Mouse (Mus musculus) bone marrow, adult 2 months (tissue): ENCODE data around the gene Lrrc31. TPM values are rescaled to one million over a fixed set of nuclear protein-coding genes. Genes with fewer than 3 reads are reported as not detected.

ENCODE experiments used
- H3K27ac ChIP-seq: fragments of 200-500 bp; 2 replicates; pipeline ENCODE4 v1.5.1; 2012; ENCODE audit warnings: low read depth, mild to moderate bottlenecking, control low read depth, inconsistent platforms, low read length; ENCODE audit not compliant: control insufficient read depth, poor library complexity, insufficient read depth
- H3K4me1 ChIP-seq: fragments of 200-500 bp; 2 replicates; pipeline ENCODE4 v1.6.1; 2011; ENCODE audit warnings: low read length; ENCODE audit not compliant: control insufficient read depth, insufficient read depth
- H3K4me3 ChIP-seq: fragments of 200-500 bp; replicated peaks from 2 replicates; pipeline ENCODE3; 2011; ENCODE audit warnings: mild to moderate bottlenecking, low read depth, low read length, control low read depth; ENCODE audit not compliant: control insufficient read depth
- CTCF ChIP-seq: fragments of 200-500 bp; IDR thresholded peaks from 2 replicates; pipeline ENCODE4 v1.5.1; 2011; ENCODE audit warnings: low read length, control low read depth; ENCODE audit not compliant: control insufficient read depth, insufficient read depth
- POLR2A ChIP-seq: fragments of 200-500 bp; IDR thresholded peaks from 2 replicates; pipeline ENCODE4 v1.6.1; 2011; ENCODE audit warnings: low read depth, mild to moderate bottlenecking, control low read depth, low read length, borderline replicate concordance; ENCODE audit not compliant: control insufficient read depth
- WGBS: fragments of 180-500 bp; shearing (Covaris S2); methylation state at CpG from one replicate; pipeline ENCODE4 v1.1.7; 2018; 5-methylcytosine and 5-hydroxymethylcytosine counted together
- polyA plus RNA-seq: library from polyadenylated mRNA; stranded (reverse); fragments of >200 nt; gene quantifications from 2 replicates; pipeline ENCODE4 v1.2.4, GENCODE M21; 2011; ENCODE audit warnings: low replicate concordance; ENCODE audit not compliant: missing spikeins, insufficient read depth, insufficient read length

Gene Lrrc31
- polyA plus RNA-seq, 1 experiment: 2.2 TPM

GRCm38 (mm10) chr3:30650062-30650841 lies 49.4 kb downstream of the Lrrc31 start:
- under 1% methylated on average over 41 of the region's 41 CpGs for WGBS
- TF ChIP-seq POLR2A (no peak), CTCF (no peak)
- Histone ChIP-seq H3K27ac (no peak overlapping the region), H3K4me1 (no peaks in the 10 kb centered on the region; the same call in 1 of the 2 replicates), H3K4me3 (no peak overlapping the region)

- 89% methylated on average over 2 of the region's 2 CpGs for WGBS
- no peak overlapping the region for H3K27ac ChIP-seq
- H3K4me3 ChIP-seq: no peak overlapping the region
- H3K4me1 ChIP-seq: no peaks in the 10 kb centered on the region
- TF ChIP-seq CTCF: no peak
- TF ChIP-seq POLR2A: no peak
Observed at GRCm38 (mm10) chr3:30648466-30648865, 51.2 kb downstream of the Lrrc31 start.

DNA sequence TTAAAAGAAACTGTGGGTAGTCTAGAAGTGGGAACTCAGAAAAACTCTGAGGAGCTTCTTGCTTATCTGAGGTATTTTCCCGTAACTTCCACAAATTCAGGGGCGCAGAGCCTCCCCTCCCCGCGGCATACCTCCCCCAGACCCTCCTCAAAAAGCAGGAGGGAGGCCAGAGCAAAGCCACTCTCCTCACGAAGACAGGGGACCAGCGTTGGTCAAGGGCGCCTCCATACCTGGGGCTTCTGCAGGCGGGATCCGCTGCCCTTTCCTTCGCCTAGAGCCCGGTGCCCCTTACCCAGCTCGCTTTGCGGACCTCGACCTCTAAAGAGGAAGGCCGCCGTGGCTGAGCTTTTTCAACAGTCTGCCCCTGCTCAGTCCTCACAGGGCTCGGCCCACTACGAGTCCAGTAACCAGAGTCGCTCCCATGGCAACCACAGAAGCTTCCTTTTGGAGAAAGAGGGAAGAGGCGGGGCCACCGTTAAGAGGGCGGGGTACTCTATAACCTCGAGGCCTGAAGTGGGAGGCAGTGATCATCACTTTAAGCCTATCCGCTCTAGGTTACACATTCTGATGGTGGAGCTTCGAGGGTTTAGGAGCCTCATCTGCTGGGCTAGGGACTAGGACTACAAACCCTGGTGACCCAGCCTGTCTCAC lies 52.1 kb downstream of the Lrrc31 start, which contains the start of gene Lrrc34:
Lrrc34 (minus strand) TSS at position 430 of the 651 bp plus-strand sequence.
- H3K4me3 ChIP-seq: no peak within 1 kb of the TSS
- no peaks in the 10 kb centered on the region for H3K4me1 ChIP-seq
- H3K27ac ChIP-seq: no peak within 1 kb of the TSS
- 3% methylated on average over 25 of the region's 25 CpGs for WGBS
- TF ChIP-seq POLR2A: no peak
- no peak for TF ChIP-seq CTCF

DNA sequence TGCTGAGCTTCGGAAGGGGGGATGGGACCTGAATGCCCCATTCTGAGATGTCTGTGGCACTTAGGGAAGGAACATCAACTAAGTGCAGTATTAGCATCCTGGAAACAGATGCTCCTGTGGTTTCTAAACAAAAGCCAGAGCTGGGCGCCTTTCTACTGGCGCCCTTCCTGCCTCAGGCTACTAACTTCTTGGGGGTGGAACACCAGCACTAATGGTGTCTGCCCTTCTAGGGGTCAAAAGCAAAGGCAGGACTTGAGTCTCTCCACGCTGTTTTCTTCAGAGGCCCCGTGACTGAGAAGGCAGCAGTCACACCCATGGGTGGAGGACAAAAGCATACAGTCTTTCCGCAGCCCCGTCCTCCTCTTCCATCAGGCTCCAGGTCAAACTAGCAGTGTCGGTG lies 52.9 kb downstream of the Lrrc31 start:
- WGBS: 63% methylated on average over 8 of the region's 8 CpGs
- TF ChIP-seq CTCF (no peak), POLR2A (no peak)
- H3K4me3 ChIP-seq: no peak overlapping the region
- no peak overlapping the region for H3K27ac ChIP-seq
- no peaks in the 10 kb centered on the region for H3K4me1 ChIP-seq

DNA sequence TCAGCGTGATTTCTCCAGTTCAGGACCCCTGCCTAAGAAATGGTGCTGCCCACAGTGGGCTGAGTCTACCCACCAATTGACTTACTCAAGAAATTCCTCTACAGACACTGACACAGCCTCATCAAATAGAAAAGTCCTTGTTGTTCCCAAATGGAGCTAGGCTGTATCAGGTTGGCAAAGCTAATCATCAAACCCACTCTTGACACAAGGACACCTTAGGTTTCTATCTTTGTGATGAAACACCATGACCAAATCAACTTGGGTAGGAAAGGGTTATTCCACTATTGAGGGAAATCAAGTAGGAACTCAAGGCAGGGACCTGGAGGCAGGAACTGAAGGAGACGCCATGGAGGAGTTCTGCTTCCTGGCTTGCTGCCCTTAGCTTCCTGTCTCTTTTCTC lies 55.4 kb downstream of the Lrrc31 start, which contains the start of gene Lrriq4:
Lrriq4 (plus strand) TSS at position 301 of the 400 bp plus-strand sequence.
- no peak within 1 kb of the TSS for H3K27ac ChIP-seq
- no peak for TF ChIP-seq POLR2A
- TF ChIP-seq CTCF: no peak
- WGBS: 52% methylated on average over 2 of the region's 2 CpGs
- H3K4me1 ChIP-seq: no peaks in the 10 kb centered on the region
- no peak within 1 kb of the TSS for H3K4me3 ChIP-seq

GRCm38 (mm10) chr3:30635629-30636028 lies 64.0 kb downstream of the Lrrc31 start:
- no peak overlapping the region for H3K4me3 ChIP-seq
- no peak overlapping the region for H3K27ac ChIP-seq
- no peaks in the 10 kb centered on the region for H3K4me1 ChIP-seq
- 75% methylated on average over 4 of the region's 4 CpGs for WGBS
- TF ChIP-seq CTCF (no peak), POLR2A (no peak)

DNA sequence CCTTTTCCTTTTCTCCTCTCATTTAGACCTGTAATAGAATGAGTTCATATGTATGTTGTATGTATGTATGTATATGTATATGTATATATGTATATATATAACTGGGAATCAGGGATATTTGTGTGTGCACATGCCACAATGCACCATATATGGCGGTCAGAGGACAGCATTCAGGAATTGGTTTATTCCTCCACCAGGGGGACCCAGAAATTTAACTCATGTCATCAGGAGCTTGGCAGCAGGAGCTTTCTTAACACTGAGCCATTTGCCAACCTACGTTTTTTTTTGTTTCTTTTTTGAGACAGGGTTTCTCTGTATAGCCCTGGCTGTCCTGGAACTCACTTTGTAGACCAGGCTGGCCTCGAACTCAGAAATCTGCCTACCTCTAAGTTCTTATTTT lies 66.0 kb downstream of the Lrrc31 start:
- 57% methylated on average over 3 of the region's 3 CpGs for WGBS
- no peak for TF ChIP-seq CTCF
- no peak for TF ChIP-seq POLR2A

More for the DNA sequence above, 66.0 kb downstream of the Lrrc31 start:
- no peak overlapping the region for H3K27ac ChIP-seq
- no peaks in the 10 kb centered on the region for H3K4me1 ChIP-seq
- no peak overlapping the region for H3K4me3 ChIP-seq

Other genes starting within 250 kb of the Lrrc31 start
- 0.70 and 1.4 TPM in 2 replicates for gene Mecom, start 151.8 kb downstream of the Lrrc31 start, polyA plus RNA-seq
- gene Actrt3, start 99.9 kb downstream of the Lrrc31 start, polyA plus RNA-seq: not detected in 2 replicates
- gene Mynn, start 97.8 kb downstream of the Lrrc31 start, polyA plus RNA-seq: 5.0 and 9.7 TPM in 2 replicates
- not detected in 2 replicates for gene Lrriq4, start 55.3 kb downstream of the Lrrc31 start, polyA plus RNA-seq
- 2.1 TPM in 1 of 2 replicates, not detected in the other for gene Lrrc34, start 52.0 kb downstream of the Lrrc31 start, polyA plus RNA-seq
- not detected in 2 replicates for gene Samd7, start 46.5 kb upstream of the Lrrc31 start, polyA plus RNA-seq
- 60.8 and 65.8 TPM in 2 replicates for gene Sec62, start 93.0 kb upstream of the Lrrc31 start, polyA plus RNA-seq
- gene Gpr160, start 156.1 kb upstream of the Lrrc31 start, polyA plus RNA-seq: 5.0 and 11.2 TPM in 2 replicates